Mouse (Mus musculus) adipocyte (in vitro differentiated cells): ENCODE data around the gene Rhof.
A peak's percentile ranks its signal among the peaks of the same experiment; 100 is the strongest.

ENCODE experiments used
- DNase-seq: peaks from one replicate; pipeline ENCODE4 v3.0.0-alpha.2; 2016; ENCODE audit warnings: low spot score

Rhof gene

DNA sequence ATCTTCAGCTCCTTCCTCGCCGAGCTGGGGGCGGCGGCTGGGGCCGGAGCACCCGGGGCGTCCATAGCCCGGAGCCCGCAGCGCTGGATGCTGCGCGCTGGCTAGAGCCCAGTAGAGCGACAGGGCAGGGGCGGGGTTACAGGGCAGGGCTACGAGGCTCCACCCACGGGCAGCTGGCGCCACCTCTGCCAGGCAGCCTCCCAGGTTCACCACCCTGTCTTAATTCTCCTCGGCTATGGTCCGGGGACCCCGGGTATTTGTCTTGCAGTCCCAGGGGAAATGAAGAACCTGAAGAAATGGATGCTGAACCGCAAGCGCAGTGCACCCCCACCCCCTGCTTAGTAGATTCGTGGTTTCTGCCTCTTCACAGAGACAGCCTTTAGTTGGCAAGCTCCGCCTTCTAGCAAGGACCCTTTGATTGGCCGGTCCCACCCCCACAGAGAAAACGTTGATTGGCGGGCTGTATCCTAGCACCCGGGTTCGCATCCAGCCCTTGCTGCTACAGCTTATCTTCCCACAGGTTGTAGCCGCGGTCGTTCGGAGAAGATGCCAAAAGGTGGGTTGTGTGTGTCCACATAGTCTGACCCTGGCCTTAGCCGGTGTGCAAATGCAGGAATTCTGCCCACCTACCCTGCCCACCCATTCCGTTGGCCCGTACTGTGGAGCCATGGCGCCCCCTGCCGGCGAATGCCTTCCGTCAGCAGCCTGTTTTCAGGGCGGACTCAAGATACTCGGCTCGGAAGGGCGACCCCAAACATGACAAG lies at the start of gene Rhof:
TSS of gene Rhof (minus strand) at position 385 of the 764 bp plus-strand sequence.
- DNase-seq: peak; percentile 58

DNA sequence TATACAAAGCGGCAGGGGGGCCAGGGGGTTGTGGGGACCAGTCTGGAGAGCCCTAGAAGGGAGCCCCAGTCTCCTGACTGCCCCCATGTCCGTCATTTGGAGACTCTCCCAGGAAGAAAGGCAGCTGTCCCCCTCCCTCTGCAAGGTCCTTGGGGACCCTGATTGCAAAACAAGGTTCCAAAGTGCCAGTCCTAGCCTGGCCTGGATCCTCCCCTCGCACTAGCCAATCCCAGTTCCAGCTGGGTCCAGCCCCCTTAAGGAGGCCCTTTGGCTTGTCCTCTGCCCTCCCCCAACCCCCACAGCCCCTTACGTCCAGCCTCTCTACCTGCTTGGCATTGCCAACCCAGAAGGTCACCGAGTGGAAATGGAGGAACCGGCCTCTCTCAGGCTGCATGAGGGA lies 49.0 kb upstream of the Rhof start:
- DNase-seq: peak; percentile 45

DNA sequence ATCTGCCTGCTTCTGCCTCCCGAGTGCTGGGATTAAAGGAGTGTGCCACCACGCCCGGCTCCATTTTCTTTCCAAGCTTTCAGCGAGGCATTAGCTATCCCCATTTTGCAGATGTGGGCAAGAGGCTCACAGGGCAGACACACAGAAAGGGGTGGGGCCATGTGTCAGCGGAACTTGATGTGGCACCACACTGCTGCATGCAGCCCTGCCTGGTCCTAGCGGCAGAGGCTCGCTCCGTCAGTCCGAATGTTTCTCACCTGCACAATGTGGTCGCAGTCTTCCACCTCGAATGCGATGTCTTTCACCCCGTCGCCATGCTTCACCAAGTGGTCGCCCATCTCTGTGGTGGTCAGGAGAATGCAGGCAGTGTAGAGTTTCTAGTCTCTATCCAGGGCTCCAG lies 47.9 kb upstream of the Rhof start:
- DNase-seq: no peak

DNA sequence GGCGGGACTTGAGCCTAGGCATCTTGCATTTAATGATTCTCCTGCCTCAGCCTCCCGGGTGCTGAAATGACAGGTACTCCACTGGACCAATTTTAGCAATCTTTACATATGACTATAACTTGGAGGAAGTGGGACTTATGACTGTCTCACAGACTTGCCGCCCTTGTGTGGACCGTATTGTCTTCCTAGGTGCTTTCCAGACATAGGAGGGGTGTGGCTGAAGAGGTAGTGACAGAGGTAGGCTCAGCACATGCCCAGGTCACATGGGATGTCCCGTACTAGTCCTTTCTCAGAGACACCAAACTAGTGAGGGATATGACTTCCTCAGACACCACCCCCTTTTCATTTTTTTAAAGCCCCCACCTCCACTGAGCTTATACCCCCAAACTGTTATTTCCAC lies 46.3 kb upstream of the Rhof start:
- no peak for DNase-seq

DNA sequence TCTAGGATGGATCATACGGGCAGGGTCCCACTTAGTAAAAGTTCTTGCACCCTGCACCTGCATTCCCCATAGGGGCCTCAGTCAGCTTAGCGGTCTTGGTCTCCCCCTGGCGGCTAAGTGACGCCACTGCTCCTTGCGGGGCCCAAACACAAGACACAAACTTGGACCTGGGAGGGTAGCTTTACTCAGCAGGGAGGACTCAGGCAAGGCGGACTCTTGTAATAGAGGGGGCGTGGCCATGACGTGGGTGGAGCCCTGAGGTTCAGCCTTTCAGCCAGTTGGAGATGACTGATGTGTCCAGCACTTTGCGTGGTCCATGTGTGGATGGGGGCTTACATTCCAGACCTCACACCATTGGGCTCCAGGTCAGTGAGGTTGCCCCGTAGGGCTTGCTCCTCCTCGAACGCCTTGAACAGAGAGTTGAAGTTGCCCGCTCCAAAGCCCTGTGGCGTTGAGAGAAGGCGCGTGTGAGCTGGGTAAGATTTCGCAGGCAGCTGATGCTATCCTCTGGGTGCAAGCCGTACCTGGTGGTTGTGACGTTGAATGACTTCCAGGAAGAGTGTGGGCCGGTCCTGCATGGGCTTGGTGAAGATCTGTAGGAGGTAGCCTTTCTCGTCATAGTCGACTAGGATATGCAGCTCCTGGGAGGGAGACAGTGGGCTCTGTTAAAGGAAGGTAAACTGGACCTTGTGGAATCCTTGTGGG lies 39.3 kb upstream of the Rhof start:
- DNase-seq: peak; percentile 66

DNA sequence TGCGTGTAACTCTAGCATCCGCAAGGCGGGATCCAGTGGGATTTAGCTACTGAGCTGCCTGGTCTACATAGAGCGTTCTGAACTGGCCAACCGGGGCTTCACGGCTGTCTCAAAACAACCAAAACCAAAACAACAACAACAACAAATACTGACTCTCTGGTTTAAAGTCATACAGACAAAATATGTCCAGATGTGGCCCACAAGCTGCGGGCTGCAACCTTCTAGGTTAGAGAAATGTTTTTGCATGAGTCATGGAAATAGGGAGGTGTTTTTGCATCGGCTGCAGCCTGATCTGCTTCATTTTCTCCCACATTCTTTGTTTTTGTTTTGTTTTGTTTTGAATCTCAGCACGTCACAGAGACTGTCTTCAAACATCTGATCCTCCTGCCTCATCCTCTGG lies 37.9 kb upstream of the Rhof start:
- DNase-seq: no peak

DNA sequence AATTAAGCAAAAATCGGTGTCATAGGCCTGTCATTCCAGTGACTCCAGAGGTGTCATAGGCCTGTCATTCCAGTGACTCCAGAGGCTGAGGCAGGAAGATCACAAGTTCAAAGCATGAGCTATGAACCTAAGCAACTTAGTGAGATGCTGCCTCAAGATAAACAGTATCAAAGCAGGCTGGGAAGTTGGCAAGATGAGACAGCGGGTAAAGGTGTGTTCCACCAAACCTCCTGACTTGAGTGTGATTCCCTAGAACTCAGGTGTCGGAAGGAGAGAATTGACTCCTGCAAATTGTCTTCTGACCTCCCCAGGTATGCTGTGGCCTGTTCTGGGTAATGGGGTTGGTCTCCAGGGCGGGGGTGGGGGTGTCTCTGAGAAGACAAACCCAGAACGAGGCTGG lies 36.8 kb upstream of the Rhof start, which contains the start of gene Psmd9:
TSS of gene Psmd9 (plus strand) at position 130 of the 400 bp plus-strand sequence.
- DNase-seq: no peak

DNA sequence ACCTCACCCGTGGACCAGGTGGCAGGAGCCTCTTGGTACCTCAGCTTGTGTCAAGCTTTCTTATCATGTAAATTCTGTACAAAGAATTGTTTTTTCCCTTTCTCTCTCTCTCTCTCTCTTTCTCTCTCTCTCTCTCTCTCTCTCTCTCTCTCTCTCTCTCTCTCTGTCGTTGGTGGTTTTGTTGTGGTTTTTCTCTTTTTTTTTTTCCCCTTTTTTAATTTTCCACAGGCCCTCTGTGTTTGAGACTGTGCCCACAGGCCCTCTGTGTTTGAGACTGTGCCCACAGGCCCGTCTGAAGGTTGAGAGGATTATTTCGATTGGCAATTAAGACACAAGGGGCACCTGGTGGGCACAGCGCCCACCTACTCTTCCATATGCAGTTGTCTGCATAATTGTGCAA lies 35.1 kb upstream of the Rhof start:
- DNase-seq: no peak

DNA sequence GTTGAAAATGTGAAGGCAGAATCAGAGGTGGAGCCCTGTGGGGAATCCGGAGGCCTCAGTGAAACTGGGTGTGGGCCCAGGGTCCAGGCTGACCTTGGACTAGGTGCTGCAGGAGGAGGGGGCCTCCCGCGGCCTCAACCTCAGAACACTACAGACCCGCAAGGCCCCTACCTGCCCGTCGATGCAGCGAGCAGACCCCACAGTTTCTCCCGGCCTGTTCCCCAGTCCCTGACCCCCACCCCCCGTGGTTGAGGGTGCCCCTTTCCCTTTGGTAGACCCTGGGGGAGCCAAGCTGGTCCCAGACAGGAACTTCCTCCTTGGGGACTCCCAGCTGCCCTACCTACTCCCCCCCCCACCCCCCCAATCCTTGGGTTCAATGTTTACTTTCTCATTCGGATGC lies 33.9 kb upstream of the Rhof start:
- DNase-seq: no peak

DNA sequence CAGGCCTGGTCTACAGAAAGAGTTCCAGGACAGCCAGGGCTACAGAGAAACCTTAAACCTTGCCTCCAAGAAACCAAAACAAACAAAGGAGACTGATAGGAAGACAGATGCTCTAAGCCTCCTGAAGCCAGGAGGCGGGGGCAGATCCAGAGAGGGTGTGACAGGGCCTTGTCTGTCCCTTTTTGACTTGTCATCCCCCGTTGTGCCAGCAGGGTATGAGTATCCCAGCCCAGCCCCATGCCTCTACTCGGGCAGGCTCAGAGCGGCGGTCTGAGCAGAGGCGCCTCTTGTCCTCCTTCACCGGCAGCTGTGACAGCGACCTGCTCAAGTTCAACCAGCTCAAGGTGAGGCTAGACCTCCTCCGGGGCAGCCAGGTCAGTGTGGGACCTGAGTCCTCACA lies 30.4 kb upstream of the Rhof start:
- DNase-seq: no peak

DNA sequence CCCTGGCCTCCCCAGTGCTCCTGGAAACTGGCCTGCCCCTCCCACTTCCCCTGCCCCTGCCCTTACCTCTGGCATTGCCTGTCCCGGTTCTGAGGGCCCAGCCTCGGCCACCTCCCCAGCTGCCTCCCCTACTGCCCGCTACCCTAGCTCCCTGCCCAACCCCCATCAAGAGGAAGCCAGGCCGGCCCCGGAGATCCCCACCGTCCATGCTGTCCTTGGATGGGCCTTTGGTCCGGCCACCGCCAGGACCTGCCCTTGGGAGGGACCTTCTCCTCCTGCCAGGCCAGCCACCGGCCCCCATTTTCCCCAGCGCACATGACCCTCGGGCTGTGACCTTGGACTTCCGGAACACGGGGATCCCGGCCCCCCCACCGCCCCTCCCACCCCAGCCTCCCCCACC lies 27.8 kb upstream of the Rhof start:
- no peak for DNase-seq

DNA sequence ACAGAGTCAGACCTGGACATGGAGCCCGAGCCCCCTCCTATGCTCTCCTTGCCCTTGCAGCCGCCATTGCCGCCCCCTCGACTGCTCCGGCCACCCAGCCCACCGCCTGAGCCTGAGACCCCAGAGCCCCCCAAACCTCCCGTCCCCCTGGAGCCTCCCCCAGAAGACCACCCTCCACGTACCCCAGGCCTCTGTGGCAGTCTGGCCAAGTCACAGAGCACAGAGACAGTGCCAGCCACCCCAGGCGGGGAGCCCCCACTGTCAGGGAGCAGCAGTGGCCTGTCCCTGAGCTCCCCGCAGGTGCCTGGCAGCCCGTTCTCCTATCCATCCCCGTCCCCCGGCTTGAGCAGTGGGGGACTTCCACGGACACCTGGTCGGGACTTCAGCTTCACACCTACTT lies 27.4 kb upstream of the Rhof start:
- no peak for DNase-seq

DNA sequence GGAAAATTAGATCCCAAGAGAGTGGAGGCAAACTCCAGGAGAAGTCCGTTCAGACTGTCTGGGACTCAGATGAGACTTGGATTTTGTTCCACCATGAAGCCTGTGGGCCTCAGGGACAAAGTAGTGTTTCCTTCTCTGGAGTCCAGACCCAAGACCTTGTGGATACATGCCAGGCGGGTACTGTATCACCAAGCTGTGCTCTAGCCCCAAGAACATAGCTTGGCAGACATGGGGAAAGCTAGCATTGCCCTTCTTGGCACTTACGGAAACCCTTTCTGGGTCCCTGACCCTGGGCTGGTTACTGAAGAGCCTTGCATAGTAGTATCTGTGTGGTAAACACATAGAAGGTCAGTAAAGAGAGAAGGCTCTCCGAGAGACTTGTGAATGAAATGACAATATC lies 27.0 kb upstream of the Rhof start:
- DNase-seq: peak; percentile 38

DNA sequence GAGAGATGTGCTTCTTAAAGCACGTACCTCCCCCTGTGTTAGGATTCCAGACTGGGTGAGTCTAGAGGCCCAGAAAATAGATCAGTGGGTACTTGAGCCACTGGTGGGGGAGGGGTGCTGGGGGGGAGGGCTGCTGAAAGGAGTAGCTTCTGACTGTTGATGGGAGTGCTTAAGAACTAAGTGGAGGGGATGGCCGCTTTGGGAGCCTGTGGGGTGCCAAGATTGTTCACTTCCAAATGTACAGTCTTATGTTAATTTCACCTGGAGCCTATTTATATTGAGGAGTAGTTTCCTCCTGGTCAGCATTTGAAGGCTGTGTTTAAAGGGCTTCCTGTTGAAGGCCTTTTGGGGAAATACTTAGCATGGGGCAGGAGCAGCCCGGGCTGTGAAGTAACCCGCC lies 25.5 kb upstream of the Rhof start:
- DNase-seq: no peak

DNA sequence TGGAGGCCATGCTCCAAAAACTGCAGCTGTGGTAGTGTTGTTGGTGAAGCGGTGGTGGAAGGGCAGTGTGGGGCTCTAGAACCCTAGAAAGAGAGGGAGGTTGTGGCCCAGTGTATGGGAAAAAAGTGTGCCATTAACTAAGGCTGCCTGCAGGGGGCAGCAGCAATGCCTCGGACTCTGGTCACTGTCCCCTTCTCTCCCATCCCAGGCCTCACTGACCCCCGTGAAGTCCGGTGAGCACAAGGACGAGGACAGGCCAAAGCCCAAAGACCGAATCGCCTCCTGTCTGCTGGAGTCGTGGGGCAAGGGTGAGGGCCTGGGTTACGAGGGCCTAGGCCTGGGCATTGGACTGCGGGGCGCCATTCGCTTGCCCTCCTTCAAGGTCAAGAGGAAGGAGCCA lies 24.3 kb upstream of the Rhof start:
- DNase-seq: no peak

DNA sequence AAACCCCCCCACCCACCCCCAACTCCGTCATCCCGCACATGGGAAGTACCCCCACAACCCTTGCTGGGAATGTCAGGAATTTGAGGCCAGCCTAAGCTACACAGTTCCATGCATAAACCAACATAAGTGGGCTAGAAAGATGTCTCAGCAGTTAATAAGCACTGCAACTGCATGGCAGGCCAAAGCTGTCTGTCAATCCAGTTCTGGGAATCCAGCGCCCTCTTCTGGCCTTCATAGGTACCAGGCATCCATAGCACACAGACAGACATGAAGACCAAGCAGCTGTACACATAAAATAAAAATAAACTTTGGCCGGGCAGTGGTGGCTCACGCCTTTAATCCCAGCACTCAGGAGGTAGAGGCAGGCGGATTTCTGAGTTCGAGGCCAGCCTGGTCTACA lies 22.9 kb upstream of the Rhof start:
- DNase-seq: peak; percentile 85

DNA sequence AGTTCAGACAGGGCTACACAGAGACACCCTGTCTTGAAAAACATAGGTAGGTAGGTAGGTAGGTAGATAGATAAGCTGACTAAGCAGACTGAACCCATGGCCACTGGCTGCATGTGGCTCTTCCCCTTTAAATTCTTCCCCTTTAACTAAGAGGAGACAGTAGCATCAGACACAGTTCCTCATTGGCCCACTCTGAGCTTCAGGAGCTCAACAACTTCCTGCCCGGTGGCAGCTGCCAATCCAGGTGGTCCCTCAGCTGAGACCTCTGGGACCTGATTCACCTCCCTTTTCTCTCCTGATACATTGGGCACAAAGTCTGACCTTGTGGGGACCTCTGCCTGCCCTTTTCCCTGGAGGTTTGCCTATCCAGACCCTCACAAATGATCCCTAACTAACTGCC lies 20.4 kb upstream of the Rhof start:
- DNase-seq: no peak

DNA sequence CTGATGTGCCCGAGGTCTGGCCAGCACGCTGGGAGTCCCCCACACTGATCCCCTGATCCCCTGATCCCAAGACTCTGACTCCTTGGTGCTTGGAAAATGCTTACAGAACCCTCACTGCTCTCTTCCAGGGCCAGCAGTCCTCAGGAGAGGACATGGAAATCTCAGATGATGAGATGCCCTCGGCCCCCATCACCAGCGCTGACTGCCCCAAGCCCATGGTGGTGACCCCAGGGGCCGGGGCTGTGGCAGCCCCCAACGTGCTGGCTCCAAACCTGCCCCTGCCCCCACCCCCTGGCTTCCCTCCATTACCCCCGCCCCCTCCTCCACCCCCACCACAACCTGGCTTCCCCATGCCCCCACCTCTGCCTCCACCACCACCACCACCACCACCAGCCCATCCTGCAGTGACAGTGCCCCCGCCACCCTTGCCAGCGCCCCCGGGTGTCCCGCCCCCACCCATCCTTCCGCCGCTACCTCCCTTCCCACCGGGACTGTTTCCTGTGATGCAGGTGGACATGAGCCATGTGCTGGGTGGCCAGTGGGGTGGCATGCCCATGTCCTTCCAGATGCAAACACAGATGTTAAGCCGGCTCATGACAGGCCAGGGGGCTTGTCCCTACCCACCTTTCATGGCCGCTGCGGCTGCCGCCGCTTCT lies 19.3 kb upstream of the Rhof start:
- no peak for DNase-seq

DNA sequence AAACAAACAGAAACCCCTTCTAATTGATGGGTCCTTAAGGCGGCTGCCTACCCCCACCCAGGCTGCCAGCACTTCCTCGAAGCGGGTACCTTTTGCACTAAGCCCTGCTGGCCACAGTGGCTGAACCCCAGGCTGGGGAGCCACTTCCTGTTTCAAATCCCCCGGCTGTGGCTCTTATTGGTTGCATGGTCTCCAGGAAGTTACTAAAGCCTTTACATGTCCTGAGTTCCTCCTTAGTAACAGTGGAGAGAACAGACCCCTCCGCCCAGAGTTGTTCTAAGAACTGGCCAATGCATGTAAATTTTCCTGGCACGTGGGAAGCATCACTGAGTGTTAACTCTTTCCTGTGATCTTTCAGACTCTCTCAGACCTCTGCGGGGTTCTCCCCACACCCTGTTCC lies 18.6 kb upstream of the Rhof start:
- DNase-seq: no peak

DNA sequence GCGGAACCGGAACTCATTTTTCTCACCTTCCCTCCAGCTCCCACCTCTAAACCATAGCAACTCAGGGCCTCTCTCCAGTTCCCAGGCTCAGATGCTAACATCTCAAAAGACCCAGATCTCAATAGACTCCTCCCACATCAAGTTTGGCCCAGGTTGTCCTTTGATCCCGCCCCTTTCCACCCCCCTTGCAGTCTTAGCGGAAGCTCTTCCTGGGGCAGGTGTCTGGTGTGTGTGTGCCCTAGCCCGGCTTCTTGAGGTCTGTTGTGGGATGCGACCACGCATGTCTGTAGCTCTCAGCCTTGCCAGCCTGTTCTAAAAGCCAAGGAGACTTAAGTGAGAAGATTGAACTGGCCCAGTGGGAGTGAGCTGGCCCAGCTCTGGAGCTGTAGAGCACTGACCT lies 18.1 kb upstream of the Rhof start:
- DNase-seq: no peak

DNA sequence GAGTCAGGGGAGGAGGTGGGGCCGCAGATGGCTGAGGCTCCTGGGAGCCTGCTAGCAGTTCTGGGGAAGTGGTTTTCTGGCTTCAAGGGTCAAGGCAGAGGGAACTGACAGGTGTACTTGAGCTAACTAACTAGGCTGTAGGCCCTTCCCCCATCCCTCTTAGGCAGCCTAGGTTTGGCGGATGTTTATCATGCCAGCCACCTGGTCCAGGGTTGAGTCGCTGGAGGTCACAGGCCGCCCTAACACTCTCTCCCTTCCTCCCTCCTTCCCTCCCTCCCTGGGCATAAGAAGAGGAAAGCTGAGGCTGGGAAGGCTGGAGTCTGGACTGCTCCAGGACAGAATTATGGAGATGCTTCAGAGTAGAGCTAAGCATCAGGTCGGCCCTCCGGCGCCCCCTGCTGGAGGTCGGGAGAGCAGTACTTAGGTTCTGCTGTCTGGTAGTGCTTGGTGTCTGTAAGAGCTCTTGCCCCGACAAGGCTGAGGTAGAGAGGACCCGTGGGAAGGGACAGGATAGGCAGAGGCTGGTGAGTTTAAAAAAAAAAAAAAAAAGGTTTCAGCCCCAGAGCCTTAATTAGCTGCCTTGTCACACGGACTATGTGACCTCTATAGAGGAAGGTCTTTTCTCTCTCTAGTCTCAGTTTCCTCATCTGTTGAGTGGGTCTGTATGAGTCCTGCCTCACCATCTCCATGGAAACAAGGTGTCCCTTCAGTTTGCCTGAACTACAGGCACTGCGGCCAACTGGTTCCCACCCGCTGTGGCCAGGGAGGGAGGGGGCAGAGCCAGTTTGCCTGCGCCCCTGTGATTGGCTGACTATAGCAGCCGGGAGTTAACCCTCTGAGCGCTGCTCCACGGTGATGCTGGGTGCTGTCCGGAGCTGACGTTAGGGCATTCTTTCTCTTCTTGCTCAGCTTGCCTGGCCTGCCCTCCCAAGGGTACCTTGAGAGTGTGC lies 17.2 kb upstream of the Rhof start:
- peak; percentile 89 for DNase-seq

DNA sequence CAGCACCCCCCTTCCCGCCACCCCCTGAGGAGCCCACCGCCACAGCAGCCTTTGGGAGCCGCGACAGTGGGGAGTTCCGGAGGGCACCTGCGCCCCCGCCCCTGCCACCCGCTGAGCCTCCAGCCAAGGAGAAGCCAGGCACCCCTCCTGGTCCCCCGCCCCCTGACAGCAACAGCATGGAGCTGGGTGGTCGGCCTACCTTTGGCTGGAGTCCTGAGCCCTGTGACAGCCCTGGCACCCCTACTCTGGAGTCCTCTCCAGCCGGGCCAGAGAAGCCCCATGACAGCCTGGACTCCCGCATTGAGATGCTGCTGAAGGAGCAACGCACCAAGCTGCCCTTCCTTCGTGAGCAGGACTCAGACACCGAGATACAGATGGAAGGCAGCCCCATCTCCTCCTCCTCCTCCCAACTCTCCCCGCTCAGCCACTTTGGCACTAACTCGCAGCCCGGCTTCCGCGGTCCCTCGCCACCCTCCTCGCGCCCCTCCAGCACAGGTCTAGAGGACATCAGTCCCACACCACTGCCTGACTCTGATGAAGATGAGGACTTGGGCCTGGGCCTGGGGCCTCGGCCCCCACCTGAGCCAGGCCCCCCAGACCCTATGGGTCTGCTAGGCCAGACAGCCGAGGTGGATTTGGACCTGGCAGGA lies 15.7 kb upstream of the Rhof start:
- no peak for DNase-seq
